Mouse (Mus musculus) MEL (cell line): ENCODE measurements around the gene Tollip. TPM values are rescaled to one million over a fixed set of nuclear protein-coding genes. Genes with fewer than 3 reads are reported as not detected.

Source experiments
- DNase-seq: peaks from one replicate; pipeline ENCODE4 v3.0.0; 2011; ENCODE audit warnings: low read depth, low spot score
- H3K27ac ChIP-seq: 2 replicates; pipeline ENCODE4 v1.5.1; 2012; ENCODE audit warnings: low read depth, mild to moderate bottlenecking, control low read depth, low read length, moderate library complexity; ENCODE audit not compliant: control insufficient read depth
- H3K27me3 ChIP-seq, 2 experiments: fragments of 150-350 bp in 1 of 2; sonication (generic) in 1 of 2; 2 replicates each; pipeline ENCODE4 v1.6.1; 2012; ENCODE audit warnings: low read length in 2 of 2, mild to moderate bottlenecking in 2 of 2, improper control_type of control experiment in 1 of 2, moderate library complexity in 1 of 2; ENCODE audit not compliant: insufficient read depth in 2 of 2, control insufficient read depth in 1 of 2
- H3K36me3 ChIP-seq, 2 experiments: 2 replicates each; pipeline ENCODE4 v1.6.1; 2012 to 2014; ENCODE audit warnings: low read length in 2 of 2, improper control_type of control experiment in 1 of 2, inconsistent platforms in 1 of 2, mild to moderate bottlenecking in 1 of 2; ENCODE audit not compliant: insufficient read depth in 2 of 2, control insufficient read depth in 1 of 2
- H3K4me1 ChIP-seq, 2 experiments: fragments of 150-350 bp in 1 of 2; sonication (generic) in 1 of 2; 2 replicates each; pipeline ENCODE4 v1.6.1; 2012; ENCODE audit warnings: low read length in 2 of 2, improper control_type of control experiment in 1 of 2, mild to moderate bottlenecking in 1 of 2; ENCODE audit not compliant: insufficient read depth in 2 of 2, control insufficient read depth in 1 of 2
- H3K4me3 ChIP-seq, 2 experiments: fragments of 150-350 bp in 1 of 2; sonication (generic) in 1 of 2; 2 replicates each; pipeline ENCODE4 v1.5.1; 2012; ENCODE audit warnings: low read depth in 2 of 2, low read length in 2 of 2, mild to moderate bottlenecking in 2 of 2, moderate library complexity in 2 of 2, control low read depth in 1 of 2, improper control_type of control experiment in 1 of 2; ENCODE audit not compliant: control insufficient read depth in 1 of 2, insufficient read depth in 1 of 2
- H3K79me2 ChIP-seq: 2 replicates; pipeline ENCODE4 v1.6.1; 2012; ENCODE audit warnings: mild to moderate bottlenecking, low read length, moderate library complexity; ENCODE audit not compliant: control insufficient read depth, poor library complexity, insufficient read depth
- H3K9ac ChIP-seq: 2 replicates; pipeline ENCODE4 v1.6.1; 2012; ENCODE audit warnings: low read depth, mild to moderate bottlenecking, control low read depth, low read length, moderate library complexity; ENCODE audit not compliant: control insufficient read depth, poor library complexity, severe bottlenecking
- H3K9me3 ChIP-seq: fragments of 150-350 bp; sonication (generic); replicated peaks from 2 replicates; pipeline ENCODE4 v1.6.1; 2012; ENCODE audit warnings: mild to moderate bottlenecking, low read length, improper control_type of control experiment, moderate library complexity; ENCODE audit not compliant: insufficient read depth
- BHLHE40 ChIP-seq: IDR thresholded peaks from 2 replicates; pipeline ENCODE4 v1.6.1; 2012; ENCODE audit warnings: low read depth, mild to moderate bottlenecking, inconsistent platforms, low read length, improper control_type of control experiment, borderline replicate concordance
- CHD1 ChIP-seq: IDR thresholded peaks from 2 replicates; pipeline ENCODE4 v1.6.1; 2012; ENCODE audit warnings: low read depth, mild to moderate bottlenecking, inconsistent platforms, low read length, improper control_type of control experiment
- CHD2 ChIP-seq: IDR thresholded peaks from 2 replicates; pipeline ENCODE4 v1.6.1; 2011; ENCODE audit warnings: low read length, improper control_type of control experiment
- CTCF ChIP-seq, 3 experiments: IDR thresholded peaks in 2 of 3; conservative IDR thresholded peaks in 1 of 3; 2 replicates each; pipeline ENCODE4 v1.5.1; 2011 to 2012; ENCODE audit warnings: low read length in 3 of 3, low read depth in 2 of 3, mild to moderate bottlenecking in 2 of 3, improper control_type of control experiment in 1 of 3, inconsistent platforms in 1 of 3, mixed read lengths in 1 of 3, moderate library complexity in 1 of 3; ENCODE audit not compliant: control insufficient read depth in 1 of 3, insufficient read depth in 1 of 3, poor library complexity in 1 of 3, severe bottlenecking in 1 of 3
- ELF1 ChIP-seq: IDR thresholded peaks from 2 replicates; pipeline ENCODE4 v1.6.1; 2014; ENCODE audit warnings: low read depth, mild to moderate bottlenecking, inconsistent platforms, low read length, improper control_type of control experiment, moderate library complexity
- ETS1 ChIP-seq: IDR thresholded peaks from 2 replicates; pipeline ENCODE4 v1.6.1; 2012; ENCODE audit warnings: low read depth, mild to moderate bottlenecking, inconsistent platforms, low read length, improper control_type of control experiment, moderate library complexity
- HCFC1 ChIP-seq: IDR thresholded peaks from 2 replicates; pipeline ENCODE4 v1.6.1; 2012; ENCODE audit warnings: low read depth, mild to moderate bottlenecking, inconsistent platforms, low read length, improper control_type of control experiment, moderate library complexity
- JUND ChIP-seq: IDR thresholded peaks from 2 replicates; pipeline ENCODE4 v1.6.1; 2011; ENCODE audit warnings: low read depth, mild to moderate bottlenecking, improper control_type of control experiment, low read length
- MAFK ChIP-seq: IDR thresholded peaks from 2 replicates; pipeline ENCODE4 v1.6.1; 2011; ENCODE audit warnings: low read depth, mild to moderate bottlenecking, low read length, improper control_type of control experiment, borderline replicate concordance
- MAX ChIP-seq: IDR thresholded peaks from 2 replicates; pipeline ENCODE4 v1.6.1; 2011; ENCODE audit warnings: low read length, improper control_type of control experiment
- MEF2A ChIP-seq: IDR thresholded peaks from 2 replicates; pipeline ENCODE4 v1.6.1; 2014; ENCODE audit warnings: low read depth, mild to moderate bottlenecking, inconsistent platforms, low read length, improper control_type of control experiment; ENCODE audit not compliant: poor library complexity, insufficient replicate concordance, severe bottlenecking; ENCODE audit errors: extremely low read depth
- MXI1 ChIP-seq: IDR thresholded peaks from 2 replicates; pipeline ENCODE4 v1.6.1; 2011; ENCODE audit warnings: mild to moderate bottlenecking, low read depth, low read length, improper control_type of control experiment
- MYC ChIP-seq: IDR thresholded peaks from 2 replicates; pipeline ENCODE4 v1.6.1; 2011; ENCODE audit warnings: low read depth, mild to moderate bottlenecking, low read length, improper control_type of control experiment, moderate library complexity
- NRF1 ChIP-seq: IDR thresholded peaks from 2 replicates; pipeline ENCODE4 v1.6.1; 2014; ENCODE audit warnings: low read depth, mild to moderate bottlenecking, inconsistent platforms, low read length, improper control_type of control experiment, moderate library complexity; ENCODE audit not compliant: poor library complexity, insufficient read depth, severe bottlenecking
- TAL1 ChIP-seq: IDR thresholded peaks from 2 replicates; pipeline ENCODE4 v1.6.1; 2012; ENCODE audit warnings: mild to moderate bottlenecking, inconsistent platforms, low read length, moderate library complexity, mixed read lengths
- TBP ChIP-seq: IDR thresholded peaks from 2 replicates; pipeline ENCODE4 v1.8.0; 2011; ENCODE audit warnings: low read depth, low read length, improper control_type of control experiment
- USF1 ChIP-seq: IDR thresholded peaks from 2 replicates; pipeline ENCODE4 v1.6.1; 2014; ENCODE audit warnings: low read depth, mild to moderate bottlenecking, inconsistent platforms, low read length, improper control_type of control experiment, moderate library complexity
- USF2 ChIP-seq, 2 experiments: IDR thresholded peaks; 2 replicates each; pipeline ENCODE4 v1.6.1; 2011 to 2012; ENCODE audit warnings: improper control_type of control experiment in 2 of 2, low read length in 2 of 2, borderline replicate concordance in 1 of 2, inconsistent platforms in 1 of 2, low read depth in 1 of 2, mild to moderate bottlenecking in 1 of 2; ENCODE audit not compliant: insufficient read depth in 1 of 2
- polyA plus RNA-seq, 2 experiments: library from polyadenylated mRNA; stranded (reverse) in 1 of 2; unstranded in 1 of 2; fragments of >175 nt in 1 of 2; fragments of >200 nt in 1 of 2; gene quantifications; 2 replicates each; pipeline versions ENCODE4 v1.2.1 to v1.2.4; 2012; ENCODE audit warnings: low replicate concordance in 2 of 2, low read depth in 1 of 2; ENCODE audit not compliant: insufficient read length in 2 of 2, insufficient read depth in 1 of 2, missing spikeins in 1 of 2
- total RNA-seq: library from RNA; depleted of rRNA; stranded (reverse); fragments of 300-350 nt; gene quantifications from 2 replicates; pipeline ENCODE4 v1.2.3, GENCODE M21; 2012

The Tollip gene
- total and polyA plus RNA-seq, 3 experiments, result 35.6 to 63.8 (median 53.4) TPM

- no peak overlapping the region for H3K4me3 ChIP-seq
- peaks cover 0 to 1% of the 10 kb centered on the region in 2 experiments; a peak in 1 of 4 replicates for H3K27me3 ChIP-seq
- no peaks in the 10 kb centered on the region for H3K4me1 ChIP-seq
- no peaks in the 10 kb centered on the region for H3K79me2 ChIP-seq
- no peak overlapping the region for H3K27ac ChIP-seq
- TF ChIP-seq ETS1 (no peak), CHD1 (no peak), MEF2A (no peak), TAL1 (no peak), MYC (no peak)
- no peak for DNase-seq
- no peaks in the 10 kb centered on the region for H3K9me3 ChIP-seq
- no peaks in the 10 kb centered on the region for H3K36me3 ChIP-seq
- H3K9ac ChIP-seq, result no peak overlapping the region
These were observed 29.7 kb upstream of the Tollip start for GRCm38 (mm10) chr7:141948045-141948444.

GRCm38 (mm10) chr7:141947512-141947911 is 29.2 kb upstream of the Tollip start:
- Histone ChIP-seq H3K4me1 (no peaks in the 10 kb centered on the region), H3K9ac (no peak overlapping the region), H3K9me3 (no peaks in the 10 kb centered on the region), H3K27ac (no peak overlapping the region), H3K36me3 (no peaks in the 10 kb centered on the region), H3K4me3 (no peak overlapping the region), H3K79me2 (no peaks in the 10 kb centered on the region), H3K27me3 (no peaks in the 10 kb centered on the region; a peak in 1 of 4 replicates)
- TF ChIP-seq CHD2, result no peak
- TF ChIP-seq CTCF (IDR thresholded peaks at IDR 0.05 in 2 of 3, conservative IDR thresholded peaks at IDR 0.05 in 1 of 3; ENCODE audit: control insufficient read depth in 1 of 3, insufficient read depth in 1 of 3, low read depth in 2 of 3, low read length in 3 of 3, poor library complexity in 1 of 3, severe bottlenecking in 1 of 3), result no peak
- no peak for TF ChIP-seq HCFC1
- no peak for TF ChIP-seq CHD1
- TF ChIP-seq USF1, result no peak
- TF ChIP-seq ETS1, result no peak
- TF ChIP-seq MXI1, result no peak
- no peak for TF ChIP-seq NRF1
- TF ChIP-seq ELF1, result no peak
- no peak for TF ChIP-seq MAFK
- TF ChIP-seq BHLHE40, result no peak
- TF ChIP-seq JUND, result no peak
- no peak for TF ChIP-seq USF2 (IDR thresholded peaks at IDR 0.05; ENCODE audit: borderline replicate concordance in 1 of 2, insufficient read depth in 1 of 2, low read depth in 1 of 2, low read length in 2 of 2)
- TF ChIP-seq MAX, result no peak
- no peak for TF ChIP-seq TBP
- TF ChIP-seq MEF2A, result no peak
- no peak for DNase-seq
